Mouse (Mus musculus): ENCODE results near the gene Plcg2.

Gene Plcg2

DNA sequence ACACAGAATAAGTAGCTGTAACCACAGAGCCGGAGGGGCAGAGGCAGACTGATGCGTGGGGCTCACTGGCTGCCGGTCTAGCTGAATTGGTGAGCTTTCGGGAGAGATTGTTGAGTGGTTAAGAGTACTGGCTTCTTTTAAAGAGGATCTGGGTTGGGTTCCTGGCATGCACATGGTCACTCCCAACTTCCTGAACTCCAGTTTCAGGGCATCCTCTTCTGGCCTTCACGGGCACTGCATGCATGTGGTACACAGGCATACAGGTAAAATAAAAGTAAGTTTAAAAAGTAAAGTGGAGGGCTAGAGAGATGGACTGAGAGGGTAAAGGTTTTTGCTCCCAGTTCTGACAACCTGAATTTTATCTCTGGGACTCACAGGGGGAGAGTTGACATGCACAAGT is 52.4 kb downstream of the Plcg2 start:
- DNase-seq: no peak

DNA sequence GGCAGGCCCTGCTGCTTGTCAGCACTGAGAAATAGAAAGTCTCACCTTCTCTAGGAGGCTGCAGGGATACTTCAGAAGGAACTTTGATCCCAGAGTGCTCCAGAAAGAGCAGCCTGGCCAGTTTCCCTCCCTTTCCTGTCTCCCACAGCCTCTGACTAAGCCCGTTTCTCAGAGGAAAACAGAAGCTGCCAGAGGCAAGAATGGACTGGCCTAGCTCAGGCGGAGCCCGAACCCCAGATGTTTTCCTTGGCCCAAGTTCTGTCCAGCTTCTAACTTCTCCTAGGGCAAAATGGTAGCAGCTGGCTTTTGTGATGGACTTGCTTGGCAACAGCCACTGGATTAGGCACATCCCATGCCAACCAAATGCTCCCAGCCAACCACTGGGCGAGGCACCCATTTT is 62.9 kb downstream of the Plcg2 start:
- no peak for DNase-seq

DNA sequence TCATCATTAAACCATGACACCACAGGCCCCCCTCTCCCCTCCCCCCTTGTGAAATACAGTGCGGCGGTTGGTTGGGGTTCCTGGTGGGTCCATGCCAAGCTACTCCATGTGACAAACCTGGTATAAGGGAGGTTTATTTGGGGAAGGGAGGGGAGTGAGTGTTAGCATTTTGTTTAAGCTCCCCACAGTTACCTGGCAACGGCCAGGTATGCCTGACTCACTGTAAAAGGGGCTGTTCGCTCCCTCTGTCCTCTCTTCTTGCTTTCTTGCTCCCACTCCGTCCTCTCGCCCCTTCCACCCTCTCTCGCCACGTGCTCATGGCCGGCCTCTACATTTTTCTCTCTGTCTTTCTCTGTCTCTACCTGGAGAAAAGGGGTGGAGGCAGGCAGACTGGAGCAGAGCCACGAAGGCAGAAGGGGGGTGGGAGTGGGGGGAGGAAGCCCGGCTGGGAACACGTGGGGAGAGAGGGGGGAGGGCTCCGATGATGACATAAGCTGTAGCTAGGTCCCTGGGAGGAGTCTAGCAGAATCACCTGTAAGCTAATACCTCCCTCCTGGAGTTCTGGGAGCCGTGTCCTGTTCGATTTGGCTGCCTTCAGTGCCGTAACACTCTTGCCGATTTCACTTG is 63.8 kb downstream of the Plcg2 start:
- no peak for DNase-seq

DNA sequence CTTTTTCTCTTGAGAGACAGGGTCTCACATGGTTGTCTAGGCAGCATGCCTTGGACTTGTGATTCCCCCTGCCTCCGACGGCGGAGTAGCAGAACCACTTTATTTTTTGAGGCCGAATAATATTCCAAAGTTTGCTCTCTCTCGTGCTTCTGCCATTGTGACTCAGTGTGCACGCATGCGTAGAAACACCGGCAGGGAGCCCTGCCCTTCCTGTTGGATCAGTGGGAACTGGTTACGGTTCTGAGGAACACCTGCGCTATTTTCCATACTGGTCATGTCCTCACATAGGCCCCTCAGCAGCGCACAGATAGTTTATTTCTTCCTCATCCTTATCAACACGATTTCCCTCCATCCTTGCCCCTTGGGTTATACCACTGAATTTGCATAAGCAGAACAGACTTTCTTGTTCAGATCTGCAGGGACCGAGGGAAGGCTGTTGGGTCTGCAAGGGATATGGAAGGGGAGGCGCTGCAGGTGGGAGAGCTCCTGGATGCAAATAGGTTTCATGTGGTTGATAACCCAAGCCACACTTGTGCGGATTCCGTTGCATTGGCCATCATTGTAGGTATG is 64.4 kb downstream of the Plcg2 start:
- DNase-seq: no peak

DNA sequence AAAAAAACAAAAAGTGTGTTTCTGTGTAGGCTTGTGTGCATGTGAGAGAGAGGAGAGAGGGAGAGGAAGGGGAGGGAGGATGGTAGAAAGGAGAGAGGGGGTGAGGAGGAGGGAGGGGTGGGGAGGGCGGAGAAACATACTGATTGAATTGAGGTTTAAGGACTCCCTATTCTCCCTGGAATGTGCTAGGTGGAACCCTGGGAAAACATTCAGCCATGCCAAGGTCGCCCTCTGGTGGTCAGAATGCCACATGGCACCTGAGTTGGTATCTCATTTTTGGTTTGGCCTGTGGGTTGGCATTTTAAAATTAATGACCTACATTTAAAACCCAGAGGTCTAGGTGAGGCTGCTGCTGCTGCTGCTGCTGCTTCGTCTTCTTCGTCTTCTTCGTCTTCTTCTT is 71.3 kb downstream of the Plcg2 start:
- DNase-seq: peak; percentile 50

DNA sequence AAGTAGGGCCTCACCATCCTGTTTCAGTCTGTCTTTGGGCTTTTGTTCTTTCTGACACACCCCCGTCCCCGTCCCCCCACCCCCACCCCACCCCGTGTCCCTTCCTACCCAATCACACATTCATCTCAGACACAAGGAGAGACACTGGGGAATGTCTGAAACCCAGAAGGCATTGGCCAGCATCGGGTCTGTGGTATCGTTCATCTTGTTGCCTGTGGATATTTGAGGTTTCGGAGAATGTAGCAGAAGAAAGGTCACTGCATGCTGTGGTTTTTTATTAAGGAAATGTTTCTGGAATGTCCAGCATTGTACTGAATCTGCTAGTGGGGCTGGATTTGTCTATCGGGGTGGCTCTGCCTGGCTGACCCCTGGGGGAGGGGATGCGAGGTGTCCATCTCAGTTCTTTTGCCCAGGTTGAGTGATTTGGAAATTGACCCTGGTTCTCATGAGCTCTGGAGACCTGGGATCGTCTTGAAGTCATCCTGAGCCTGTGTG is 78.2 kb downstream of the Plcg2 start:
- no peak for DNase-seq

DNA sequence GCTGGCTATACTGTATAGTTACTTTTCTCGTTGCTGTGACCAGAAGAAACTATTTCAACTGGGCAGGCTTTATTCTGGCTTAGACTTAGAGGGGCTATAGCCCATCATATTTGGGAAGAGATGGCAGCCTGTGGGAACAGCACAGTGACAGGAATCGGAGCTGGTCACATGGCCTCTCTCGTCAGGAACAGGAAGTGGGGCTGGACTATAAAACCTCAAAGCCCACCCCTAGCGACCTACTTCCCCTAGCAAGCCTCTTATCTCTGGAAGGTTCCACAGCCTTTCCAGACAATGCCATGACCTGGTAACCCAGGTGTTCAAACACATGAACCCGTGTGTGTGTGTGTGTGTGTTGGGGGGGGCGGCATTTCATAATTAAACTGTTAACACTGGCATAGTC is 79.0 kb downstream of the Plcg2 start:
- no peak for DNase-seq

DNA sequence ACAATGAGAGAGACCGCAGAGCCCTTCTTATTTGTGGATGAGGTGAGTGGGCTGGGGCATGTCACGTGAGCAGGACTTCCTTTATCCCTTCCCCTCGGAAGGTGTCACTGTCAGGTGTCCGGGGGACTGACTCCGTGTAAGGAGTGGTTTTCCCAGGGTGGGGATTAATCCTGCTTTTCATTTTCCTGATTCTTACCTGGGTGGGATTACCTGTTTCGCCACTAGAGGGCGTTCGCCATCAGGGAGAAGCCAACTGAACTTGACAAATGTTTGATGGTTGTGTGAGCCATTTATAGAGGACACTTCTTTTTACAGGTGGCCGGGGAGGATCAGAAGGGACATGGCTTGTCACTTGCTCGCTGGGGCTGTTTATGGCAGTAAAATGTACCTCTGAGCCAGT is 79.8 kb downstream of the Plcg2 start:
- DNase-seq: peak; percentile 6

DNA sequence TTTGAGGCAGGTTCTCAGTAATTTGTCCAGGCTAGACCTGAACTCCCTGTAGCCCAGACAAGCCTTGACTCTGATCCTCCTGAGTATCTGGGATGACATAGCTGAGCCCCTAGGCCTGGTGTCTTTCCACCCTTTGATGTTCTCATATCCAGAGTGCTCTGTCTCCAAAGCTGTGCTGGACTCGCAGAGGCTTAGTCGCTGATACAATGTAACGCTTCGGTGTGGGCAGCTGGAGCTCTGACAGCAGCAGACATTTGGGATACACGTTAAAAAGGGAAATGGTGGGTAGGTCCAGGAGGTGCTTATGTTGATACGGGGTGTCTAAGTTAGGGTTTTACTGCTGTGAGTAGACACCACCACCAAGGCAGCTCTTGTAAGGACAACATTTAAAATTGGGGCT is 80.8 kb downstream of the Plcg2 start:
- no peak for DNase-seq

DNA sequence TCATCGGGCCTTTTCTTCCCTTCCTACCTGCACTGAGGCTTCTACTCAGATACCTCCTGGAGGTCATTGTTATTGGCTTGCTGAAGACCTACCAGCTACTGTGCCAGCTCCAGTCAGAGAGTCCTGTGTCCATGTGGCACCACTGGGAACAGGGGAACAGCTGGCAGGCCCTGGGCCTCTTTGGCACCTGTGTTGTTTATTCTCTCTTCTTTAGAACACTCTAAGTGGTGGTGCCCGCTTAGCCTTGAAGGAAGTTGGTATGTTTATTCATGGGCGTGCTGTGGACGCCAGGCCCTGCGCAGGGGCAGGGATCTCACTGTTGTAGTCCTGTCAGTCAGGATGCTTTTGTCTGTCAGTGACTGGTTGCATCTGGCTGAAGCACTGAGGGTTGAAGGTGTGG is 95.8 kb downstream of the Plcg2 start:
- DNase-seq: no peak

DNA sequence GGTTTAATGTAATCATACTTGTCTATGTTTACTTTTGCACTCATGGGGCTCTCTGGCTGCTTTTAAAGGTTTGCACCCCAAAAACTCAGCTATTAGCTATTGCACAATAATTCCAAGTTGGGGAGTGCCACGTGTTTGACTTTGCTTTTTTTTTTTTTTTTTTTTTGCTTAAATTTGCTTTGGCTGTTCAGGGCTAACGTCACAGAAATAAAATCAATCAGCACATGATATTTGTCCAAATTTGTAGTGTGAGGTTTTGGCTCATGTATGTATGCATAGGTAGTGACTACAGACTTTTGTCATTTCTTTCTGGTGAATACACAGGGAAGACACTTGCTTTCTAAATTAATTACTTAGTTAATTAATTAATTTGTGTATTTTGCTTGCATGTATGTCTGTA is 96.9 kb downstream of the Plcg2 start:
- no peak for DNase-seq

DNA sequence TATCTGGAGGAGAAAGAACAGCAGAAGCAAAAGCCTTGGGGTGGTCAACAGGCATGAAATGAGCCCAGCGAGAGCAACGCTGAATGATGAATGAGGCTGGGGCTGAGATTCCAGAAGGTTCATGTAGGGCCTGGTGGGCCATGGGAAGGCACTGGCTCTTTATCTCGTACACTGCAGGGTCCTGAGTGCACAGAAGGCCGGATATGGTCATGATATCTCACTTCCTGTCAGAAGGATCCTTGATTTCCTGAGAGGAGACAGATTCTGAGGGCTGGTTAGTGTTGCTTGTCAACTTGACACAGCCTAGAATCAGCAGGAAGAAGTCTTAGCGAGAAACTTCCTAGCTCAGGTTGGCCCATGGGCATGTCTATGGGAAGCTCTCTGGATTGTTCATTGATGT is 98.7 kb downstream of the Plcg2 start:
- DNase-seq: no peak

DNA sequence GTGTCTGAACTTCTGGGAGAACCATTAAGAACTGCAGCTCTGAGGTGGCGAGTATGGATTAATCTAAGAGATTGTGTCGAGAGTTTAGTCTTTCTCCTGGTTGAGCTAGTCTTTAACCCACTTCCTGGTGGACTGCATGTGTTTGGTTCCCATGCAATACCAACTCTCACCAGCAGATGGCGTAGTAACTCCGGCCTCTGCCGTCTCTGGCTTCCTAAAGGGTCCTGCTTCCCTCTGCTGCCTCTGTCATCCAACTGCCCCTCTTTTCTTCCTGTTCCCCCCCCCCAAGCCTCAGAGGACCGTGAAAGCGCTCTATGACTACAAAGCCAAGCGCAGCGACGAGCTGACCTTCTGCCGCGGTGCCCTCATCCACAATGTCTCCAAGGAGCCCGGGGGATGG is 102.7 kb downstream of the Plcg2 start:
- peak; percentile 17 for DNase-seq

DNA sequence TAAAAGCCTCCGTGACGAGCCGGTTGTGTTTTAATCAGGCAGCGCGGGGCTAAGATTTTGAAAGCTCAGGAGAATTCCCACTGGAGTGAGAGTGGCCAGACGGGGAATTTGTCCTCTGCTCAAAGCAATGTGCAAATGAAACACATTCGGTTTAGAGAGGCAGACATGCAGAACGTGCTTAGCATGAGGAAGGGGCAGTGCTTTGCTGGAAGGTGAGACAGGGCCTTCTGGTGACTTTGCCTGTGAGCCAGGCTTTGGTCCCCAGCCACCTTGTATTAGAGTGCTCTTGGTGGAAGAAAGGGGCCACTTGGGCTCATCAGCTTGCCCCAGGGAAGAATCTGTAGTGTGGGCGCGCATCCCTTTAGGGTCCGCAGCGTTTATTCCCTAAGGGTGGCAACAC is 106.0 kb downstream of the Plcg2 start:
- DNase-seq: no peak

DNA sequence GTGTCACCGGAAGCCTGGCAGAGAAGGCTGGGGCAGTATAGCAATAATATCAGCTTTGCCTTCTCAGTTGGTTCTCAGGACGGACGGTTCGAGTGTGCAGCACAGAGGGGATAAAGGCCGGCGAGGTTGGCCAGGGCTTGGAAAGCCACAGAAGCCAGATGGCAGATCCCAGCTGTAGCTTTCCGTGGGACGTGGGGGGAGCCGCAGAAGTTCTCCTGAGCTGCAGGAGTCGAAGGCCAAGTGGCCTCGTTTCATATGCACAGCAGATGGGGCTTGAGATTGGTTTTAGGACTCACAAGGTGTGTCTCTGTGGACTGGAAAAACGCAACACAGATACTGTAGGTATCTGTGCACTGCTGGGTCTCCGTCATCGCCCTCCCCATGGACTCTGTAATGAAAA is 106.6 kb downstream of the Plcg2 start:
- DNase-seq: no peak

DNA sequence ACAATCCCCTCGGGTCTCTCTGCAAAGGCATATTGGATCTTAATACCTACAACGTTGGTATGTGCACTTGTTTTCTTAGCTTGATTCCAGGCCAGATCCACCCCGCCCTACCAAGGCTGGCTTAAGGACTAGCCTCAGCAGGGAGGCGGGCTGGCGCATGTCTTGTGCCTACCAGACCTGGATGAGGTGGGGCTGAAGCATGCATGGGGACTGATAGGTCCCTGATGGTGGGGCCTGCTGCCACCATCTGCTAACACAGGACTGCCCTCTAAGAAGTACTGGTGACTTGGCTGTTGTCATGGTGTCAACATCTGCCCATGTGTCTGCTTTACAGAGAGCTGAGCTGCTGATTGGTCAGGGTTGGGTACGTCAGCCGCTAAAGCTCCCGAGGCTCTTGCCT is 107.1 kb downstream of the Plcg2 start:
- no peak for DNase-seq

DNA sequence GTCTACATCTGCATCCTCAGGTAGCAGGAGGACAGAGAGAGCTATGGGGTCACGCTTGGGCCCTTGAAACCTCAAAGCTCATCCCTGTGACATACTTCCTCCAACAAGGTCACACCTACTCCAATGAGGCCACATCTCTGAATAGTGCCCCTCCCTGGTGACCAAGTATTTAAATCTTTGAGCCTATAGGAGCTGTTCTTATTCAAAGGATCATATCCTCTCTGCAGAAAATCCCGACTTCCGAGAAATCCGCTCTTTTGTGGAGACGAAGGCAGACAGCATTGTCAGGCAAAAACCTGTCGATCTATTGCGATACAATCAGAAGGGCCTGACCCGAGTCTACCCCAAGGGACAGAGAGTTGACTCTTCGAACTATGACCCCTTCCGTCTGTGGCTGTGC is 112.4 kb downstream of the Plcg2 start:
- DNase-seq: no peak

DNA sequence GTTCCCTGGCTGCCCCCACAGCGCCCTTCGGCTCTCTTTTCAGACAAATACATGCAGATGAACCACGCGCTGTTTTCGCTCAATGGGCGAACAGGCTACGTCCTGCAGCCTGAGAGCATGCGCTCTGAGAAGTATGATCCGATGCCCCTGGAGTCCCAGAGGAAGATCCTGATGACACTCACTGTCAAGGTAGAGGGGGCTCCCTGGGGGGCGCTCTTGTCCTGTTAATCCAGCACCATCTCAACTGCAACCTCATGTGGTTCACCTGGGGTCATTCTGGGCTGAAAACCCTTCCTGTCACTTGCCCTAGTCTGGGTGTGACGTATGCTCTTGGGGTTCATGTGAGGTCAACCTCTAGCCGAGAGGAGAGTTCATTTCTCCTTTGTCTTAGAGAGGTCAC is 114.8 kb downstream of the Plcg2 start:
- DNase-seq: no peak

DNA sequence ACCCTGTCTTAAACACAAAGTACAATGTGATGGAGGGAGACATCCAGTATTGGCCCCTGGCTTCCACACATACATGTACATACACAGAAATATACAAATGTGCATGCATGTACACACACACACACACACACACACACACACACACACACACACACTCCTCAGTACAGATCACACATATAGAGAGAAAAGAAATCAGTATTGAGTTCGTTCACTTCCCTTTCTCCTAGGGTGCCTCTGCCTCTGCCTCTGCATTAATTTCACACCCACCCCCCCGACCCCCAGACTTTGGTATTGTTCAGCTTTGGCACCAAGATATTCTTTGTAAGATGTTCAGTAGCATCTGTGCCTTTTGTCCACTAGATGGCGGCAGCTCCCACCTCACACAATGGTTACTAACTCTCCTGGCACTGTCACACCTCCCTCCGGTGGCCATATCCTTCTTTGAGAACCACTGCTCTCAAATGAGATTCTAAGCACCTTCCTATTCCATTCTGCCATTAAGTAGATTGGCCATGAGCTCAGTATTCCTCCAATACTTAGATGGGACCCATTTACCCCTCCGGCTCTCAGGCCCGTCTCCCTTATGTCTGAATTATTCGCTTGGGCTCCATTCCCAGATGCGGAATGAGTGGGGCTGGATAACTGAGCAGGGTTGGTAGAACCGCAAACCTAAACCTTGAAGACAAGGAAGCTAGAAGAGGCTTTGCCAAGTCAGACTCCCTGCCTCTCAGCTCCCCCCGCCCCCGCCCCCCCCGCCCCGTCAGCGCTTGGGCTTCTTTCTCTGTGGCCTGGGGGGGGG is 128.1 kb downstream of the Plcg2 start:
- peak; percentile 41 for DNase-seq

DNA sequence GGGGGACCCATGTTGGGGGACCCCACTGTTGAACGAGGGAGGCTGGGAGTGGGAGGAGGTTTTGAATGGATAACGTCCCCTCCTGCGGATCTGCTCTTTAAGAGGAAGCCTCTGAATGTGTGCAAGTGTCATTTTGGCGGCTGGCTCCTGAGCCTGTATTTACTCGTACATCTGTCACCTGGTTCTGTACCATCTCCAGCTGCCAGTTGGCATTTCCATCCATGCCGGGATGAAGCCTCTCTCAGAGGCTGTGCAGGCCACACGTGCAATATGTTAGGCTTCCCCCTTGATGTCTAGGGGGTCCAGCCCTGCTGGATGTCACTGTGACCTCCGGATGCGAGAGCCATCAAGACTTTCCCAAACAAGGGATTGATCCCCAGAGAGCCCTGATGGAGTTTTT is 129.0 kb downstream of the Plcg2 start:
- DNase-seq: no peak

DNA sequence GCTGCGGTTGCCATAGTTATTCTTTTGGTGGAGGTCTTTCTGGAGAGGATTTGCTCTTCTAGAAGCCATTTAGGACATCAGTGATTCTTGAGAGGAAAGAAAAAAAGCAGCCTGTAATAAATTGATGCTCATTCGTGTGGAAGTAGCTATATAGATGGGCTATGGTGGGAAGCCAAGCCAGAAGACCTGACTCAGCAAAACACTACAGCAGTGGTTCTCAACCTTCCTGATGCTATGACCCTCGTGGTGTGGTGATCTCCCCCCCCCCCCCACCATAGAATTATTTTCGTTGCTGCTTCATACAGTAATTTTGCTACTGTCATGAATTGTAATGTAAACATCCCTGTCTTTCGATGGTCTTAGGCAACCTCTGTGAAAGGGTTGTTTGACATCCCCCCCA is 134.4 kb downstream of the Plcg2 start:
- no peak for DNase-seq

DNA sequence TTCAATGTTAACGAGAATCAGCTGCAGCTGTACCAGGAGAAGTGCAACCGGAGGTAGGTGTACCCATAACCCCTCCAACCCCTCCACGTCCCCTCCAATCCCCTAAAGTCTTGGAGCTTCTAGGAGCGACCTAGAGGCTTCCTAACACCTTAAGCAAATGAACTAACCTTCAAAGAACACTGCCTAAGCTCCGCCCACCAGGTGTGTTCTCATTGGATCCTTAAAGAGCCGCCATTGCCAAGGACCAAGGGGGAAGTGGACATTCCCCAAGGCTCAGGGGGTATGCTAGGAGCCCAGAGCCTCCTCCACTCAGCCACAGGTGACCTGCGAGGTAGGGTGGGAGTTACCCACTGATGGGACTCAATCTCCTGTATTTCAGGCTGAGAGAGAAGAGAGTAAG is 136.3 kb downstream of the Plcg2 start:
- DNase-seq: no peak

DNA sequence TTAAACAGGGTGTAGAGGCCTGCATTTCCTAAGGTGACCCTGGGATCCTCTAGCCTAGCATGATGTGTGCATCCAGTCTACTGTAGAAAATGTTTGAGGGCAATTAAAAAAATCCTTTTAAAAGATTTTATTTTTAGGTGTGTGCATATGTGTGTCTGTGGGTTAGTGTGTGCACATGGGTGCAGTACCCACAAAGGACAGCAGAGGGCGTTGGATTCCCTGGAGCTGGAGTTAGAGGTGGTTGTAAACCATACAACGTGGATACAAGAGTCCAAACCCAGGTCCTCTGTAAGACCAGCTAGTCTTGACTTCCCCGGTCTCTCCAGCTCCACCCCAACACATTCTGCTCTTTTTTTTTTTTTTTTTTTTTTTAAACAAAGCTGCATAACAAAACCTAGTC is 139.4 kb downstream of the Plcg2 start:
- no peak for DNase-seq

DNA sequence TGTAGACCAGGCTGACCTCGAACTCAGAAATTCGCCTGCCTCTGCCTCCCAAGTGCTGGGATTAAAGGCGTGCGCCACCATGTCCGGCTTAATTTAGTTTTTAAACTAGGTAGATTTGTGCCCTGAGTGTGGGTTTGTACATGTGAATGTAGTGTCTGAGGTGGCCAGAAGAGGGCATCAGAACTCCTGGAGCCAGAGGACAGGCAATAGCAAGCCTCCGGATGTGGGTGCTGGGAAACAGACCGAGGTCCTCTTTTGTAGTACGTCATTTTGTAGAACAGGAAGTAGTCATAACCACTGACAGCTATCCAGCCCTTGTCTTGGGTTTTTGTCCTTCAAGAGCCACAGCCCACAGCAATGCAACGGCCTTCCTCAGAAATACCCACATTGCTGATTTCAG is 141.5 kb downstream of the Plcg2 start:
- DNase-seq: no peak

DNA sequence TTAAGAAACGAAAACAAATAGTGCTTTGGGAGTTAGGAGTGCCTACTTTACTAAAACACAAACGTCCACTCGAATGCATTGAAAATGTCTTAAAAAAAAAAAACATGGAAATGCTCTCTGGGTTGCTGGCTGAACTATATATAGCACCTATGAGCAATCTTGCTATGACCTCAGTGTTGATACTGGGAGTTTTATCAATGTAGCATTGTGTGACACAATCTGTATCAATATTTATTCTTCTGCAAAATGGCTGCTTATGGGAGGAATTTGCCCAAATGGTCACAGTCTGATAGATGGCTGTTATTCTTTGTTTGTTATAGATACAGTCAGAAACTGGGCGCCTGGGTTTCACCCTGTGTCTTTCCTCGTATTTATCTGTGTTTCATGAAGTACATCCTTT is 147.4 kb downstream of the Plcg2 start:
- DNase-seq: no peak

Data from thymus, postnatal 25 days (tissue).